30 mouse cellular contexts compared by ENCODE assay signal in the genomic region with DNA sequence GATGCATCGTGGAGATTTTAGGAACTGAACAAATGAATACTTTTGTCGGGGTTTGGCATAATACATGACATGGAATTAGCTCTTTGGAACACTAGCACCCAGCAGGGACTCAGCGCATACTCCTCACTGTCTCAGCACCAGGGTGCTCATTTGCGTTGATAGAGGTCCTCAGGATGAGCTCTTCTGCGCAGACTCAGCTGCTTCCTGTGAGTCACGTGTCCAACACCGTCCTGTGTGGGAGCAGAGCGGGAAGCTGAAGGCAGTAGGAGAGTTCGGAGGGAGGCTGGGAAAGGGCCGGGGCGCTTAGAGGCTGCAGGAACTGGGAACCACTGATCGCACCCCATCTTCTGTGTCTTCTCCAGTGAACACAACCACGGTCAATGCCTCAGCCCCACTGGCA. TPM values are rescaled to one million over a fixed set of nuclear protein-coding genes. Genes with fewer than 3 reads are reported as not detected.
DNase-seq lines count a peak whose midpoint lies in the region; ATAC-seq and TF ChIP-seq lines count a peak whose summit lies in the region.
"Had no signal": no experiment of that assay in that cellular context is flagged by ENCODE, and none has a peak within 500 bp of the region (broad histone marks: within the 10 kb centered on the region; RNA-seq: fewer than 3 reads in every experiment).

No protein-coding gene starts in this region.

- H3K9me3 ChIP-seq in E14TG2a.4 (ENCODE audit: low read length) (peaks cover 5% of the 10 kb centered on the region), ES-E14 (ENCODE audit: control insufficient read depth, insufficient read depth, low read depth, low read length) (no peaks in the 10 kb centered on the region)
- no peaks in the 10 kb centered on the region; the same call in 1 of the 2 replicates for H3K9me3 ChIP-seq in liver, embryonic 12.5 days (replicated peaks)
- no peaks in the 10 kb centered on the region for H3K9me3 ChIP-seq in forebrain, embryonic 10.5 days
- H3K9me3 ChIP-seq: heart, embryonic 15.5 days; hindbrain, embryonic 10.5 days; hindbrain, embryonic 13.5 days; intestine, embryonic 15.5 days had no signal

- H3K4me3 ChIP-seq in C2C12 (ENCODE audit: insufficient read depth, poor library complexity, severe bottlenecking) (no peak overlapping the region), E14TG2a.4 (replicated peaks; ENCODE audit: low read length) (peak overlapping the region; percentile 53), ES-E14 (ENCODE audit: insufficient read depth in 1 of 2, low read depth in 1 of 2, low read length in 2 of 2, poor library complexity in 1 of 2, severe bottlenecking in 1 of 2) (peak overlapping the region in 1 of 2 experiments; percentile 34; a peak in 1 of 4 replicates), myocyte (no peak overlapping the region)
- H3K4me3 ChIP-seq in liver, embryonic 12.5 days: no peak overlapping the region
- no peak overlapping the region for H3K4me3 ChIP-seq in forebrain, embryonic 10.5 days
- H3K4me3 ChIP-seq: gastrocnemius, adult 2 months; heart, embryonic 12.5 days; heart, embryonic 15.5 days; hindbrain, embryonic 10.5 days; hindbrain, embryonic 13.5 days; intestine, embryonic 15.5 days had no signal

- peak; percentile 34 for DNase-seq in ES-E14 (ENCODE audit: low read depth, low spot score)
- DNase-seq in forebrain, embryonic 10.5 days (ENCODE audit: extremely low spot score, low spot score): no peak
- no peak for DNase-seq in heart, adult 11 months
- DNase-seq: adrenal gland, adult 8-10 months; adrenal gland, postnatal 25 days; B cell, adult 2 months; cerebellum, adult 11-12 months; cerebellum, adult 8-10 months; cerebellum, postnatal 14 days; forebrain, postnatal 0 days; gastrocnemius, adult 2 months; gastrocnemius, postnatal 14 days; heart, adult 18-20 months; heart, postnatal 10 days; heart, postnatal 36 days had no signal

- H3K4me2 ChIP-seq in myocyte (ENCODE audit: low read depth): no peak overlapping the region
- H3K4me2 ChIP-seq in liver, embryonic 12.5 days: no peak overlapping the region
- H3K4me2 ChIP-seq: heart, embryonic 12.5 days; heart, embryonic 15.5 days; hindbrain, embryonic 13.5 days; intestine, embryonic 15.5 days had no signal

- H3K27ac ChIP-seq in ES-E14 (ENCODE audit: insufficient read depth, low read depth, low read length, poor library complexity, severe bottlenecking): no peak overlapping the region
- no peak overlapping the region for H3K27ac ChIP-seq in liver, embryonic 12.5 days
- H3K27ac ChIP-seq in forebrain, embryonic 10.5 days: no peak overlapping the region
- H3K27ac ChIP-seq: gastrocnemius, adult 2 months; heart, embryonic 15.5 days; hindbrain, embryonic 10.5 days; hindbrain, embryonic 13.5 days; intestine, embryonic 15.5 days had no signal

- H3K36me3 ChIP-seq in C2C12 (ENCODE audit: control insufficient read depth, insufficient read depth): no peaks in the 10 kb centered on the region
- H3K36me3 ChIP-seq in E14TG2a.4 (ENCODE audit: insufficient read depth, low read length): 0 out of 2 replicates have a peak, but pooled peaks cover 4% of the 10 kb centered on the region
- no peaks in the 10 kb centered on the region for H3K36me3 ChIP-seq in ES-E14 (ENCODE audit: control insufficient read depth, insufficient read depth, low read length, poor library complexity, severe bottlenecking)
- H3K36me3 ChIP-seq in myocyte (ENCODE audit: control insufficient read depth, insufficient read depth): no peaks in the 10 kb centered on the region
- H3K36me3 ChIP-seq in liver, embryonic 12.5 days: no peaks in the 10 kb centered on the region
- no peaks in the 10 kb centered on the region for H3K36me3 ChIP-seq in forebrain, embryonic 10.5 days (replicated peaks)
- H3K36me3 ChIP-seq: G1E; heart, embryonic 12.5 days; heart, embryonic 15.5 days; hindbrain, embryonic 10.5 days; hindbrain, embryonic 13.5 days; intestine, embryonic 15.5 days had no signal

- no peaks in the 10 kb centered on the region for H3K79me3 ChIP-seq in C2C12 (ENCODE audit: low read depth)

- H3ac ChIP-seq in C2C12 (ENCODE audit: control insufficient read depth, insufficient read length, low read depth) (no peak overlapping the region), myocyte (ENCODE audit: control insufficient read depth, insufficient read length) (no peak overlapping the region)

- no peaks in the 10 kb centered on the region for H3K79me2 ChIP-seq in C2C12 (ENCODE audit: control insufficient read depth, insufficient read depth)
- no peaks in the 10 kb centered on the region for H3K79me2 ChIP-seq in myocyte (ENCODE audit: control insufficient read depth, insufficient read depth)

- H3K4me1 ChIP-seq in E14TG2a.4 (replicated peaks; ENCODE audit: low read depth, low read length) (peaks cover 28% of the 10 kb centered on the region), ES-E14 (ENCODE audit: control insufficient read depth in 2 of 2, insufficient read depth in 2 of 2, low read length in 2 of 2, poor library complexity in 1 of 2) (no peaks in the 10 kb centered on the region)
- H3K4me1 ChIP-seq in liver, embryonic 12.5 days: no peaks in the 10 kb centered on the region
- H3K4me1 ChIP-seq in forebrain, embryonic 10.5 days: no peaks in the 10 kb centered on the region
- H3K4me1 ChIP-seq: heart, embryonic 12.5 days; heart, embryonic 15.5 days; hindbrain, embryonic 10.5 days; hindbrain, embryonic 13.5 days; intestine, embryonic 15.5 days had no signal

- in situ Hi-C loops in ES-E14 (cut with MboI; ENCODE audit: low sequenced_read_pairs in 2 of 2, unreplicated experiment in 2 of 2): loop anchor here in 1 of 2 experiments (5.0 to 10.0 kb wide), 3 partner anchors 62 to 272 kb away; partner anchors contain the start of gene Slc4a5

- ATAC-seq in liver, embryonic 12.5 days: no peak
- ATAC-seq: activated CD4-positive, CD25-positive, alpha-beta regulatory T cell, adult 4 months; CD4-positive, CD25-positive, alpha-beta regulatory T cell, adult 4 months; forebrain, embryonic 14.5 days; forebrain, postnatal 0 days; hindbrain, embryonic 16.5 days; intestine, embryonic 15.5 days; Patski had no signal

- H3K27me3 ChIP-seq in C2C12 (ENCODE audit: control insufficient read depth, insufficient read depth, insufficient read length): peaks cover 18% of the 10 kb centered on the region
- H3K27me3 ChIP-seq in E14TG2a.4 (ENCODE audit: insufficient read depth, low read length): peaks cover 45% of the 10 kb centered on the region
- peaks cover 10% of the 10 kb centered on the region for H3K27me3 ChIP-seq in myocyte (ENCODE audit: control insufficient read depth, insufficient read depth, insufficient read length)
- peaks cover 49% of the 10 kb centered on the region for H3K27me3 ChIP-seq in liver, embryonic 12.5 days (replicated peaks)
- H3K27me3 ChIP-seq in forebrain, embryonic 10.5 days (ENCODE audit: poor library complexity, severe bottlenecking): 0 out of 2 replicates have a peak, but pooled peaks cover 4% of the 10 kb centered on the region
- H3K27me3 ChIP-seq: intestine, embryonic 15.5 days had no signal

- no peak for TF ChIP-seq POLR2A in myocyte (IDR thresholded peaks at IDR 0.05; ENCODE audit: insufficient read length, low read depth)

- TF ChIP-seq CTCF in C2C12 (IDR thresholded peaks at IDR 0.05; ENCODE audit: control insufficient read depth, insufficient read depth, insufficient read length) (no peak), E14TG2a.4 (conservative IDR thresholded peaks at IDR 0.05; ENCODE audit: low read length) (no peak)

- WGBS in liver, embryonic 12.5 days (ENCODE audit: insufficient replicate concordance): 52% methylated on average over 13 of the region's 13 CpGs
- WGBS in forebrain, embryonic 10.5 days: 72% methylated on average over 13 of the region's 13 CpGs

- H3K9ac ChIP-seq in ES-E14 (ENCODE audit: insufficient read depth, low read depth, low read length, poor library complexity, severe bottlenecking): peak overlapping the region; percentile 43; the same call in 1 of the 2 replicates
- H3K9ac ChIP-seq in liver, embryonic 12.5 days: no peak overlapping the region
- H3K9ac ChIP-seq: forebrain, postnatal 0 days; heart, embryonic 12.5 days; heart, embryonic 15.5 days; hindbrain, embryonic 13.5 days; intestine, embryonic 15.5 days had no signal

TF ChIP-seq in C2C12, 6 proteins besides CTCF, POLR2A, EP300 and RAD21 (continues in another document):
- no peak for TF ChIP-seq MYOG (IDR thresholded peaks at IDR 0.05; ENCODE audit: control insufficient read depth, extremely low read depth, insufficient read length)
- TF ChIP-seq MYOD1 (IDR thresholded peaks at IDR 0.05; ENCODE audit: control insufficient read depth, insufficient read length, low read depth): no peak
- TF ChIP-seq MAX (IDR thresholded peaks at IDR 0.05): no peak
- TF ChIP-seq CEBPB (IDR thresholded peaks at IDR 0.05; ENCODE audit: low read depth): no peak

TF ChIP-seq in ES-E14, 5 proteins besides CTCF, POLR2A, EP300 and RAD21:
- no peak for TF ChIP-seq CHD2 (IDR thresholded peaks at IDR 0.05; ENCODE audit: low read depth, low read length)
- no peak for TF ChIP-seq HCFC1 (IDR thresholded peaks at IDR 0.05; ENCODE audit: borderline replicate concordance, insufficient read depth, low read length)
- no peak for TF ChIP-seq ZC3H11A (IDR thresholded peaks at IDR 0.05; ENCODE audit: borderline replicate concordance, low read depth, low read length)

TF ChIP-seq in myocyte, 11 proteins besides CTCF, POLR2A, EP300 and RAD21:
- no peak for TF ChIP-seq REST (IDR thresholded peaks at IDR 0.05; ENCODE audit: insufficient read depth, insufficient read length)
- peak; percentile 24 for TF ChIP-seq USF1 (IDR thresholded peaks at IDR 0.05; ENCODE audit: low read depth)
- no peak for TF ChIP-seq E2F4 (IDR thresholded peaks at IDR 0.05; ENCODE audit: insufficient read depth)
- no peak for TF ChIP-seq TCF12 (IDR thresholded peaks at IDR 0.05; ENCODE audit: insufficient read depth, poor library complexity, severe bottlenecking)
- no peak for TF ChIP-seq TCF3 (IDR thresholded peaks at IDR 0.05; ENCODE audit: insufficient read length, low read depth)
TF ChIP-seq in myocyte: peak in this region for 1.

RNA-seq across cellular contexts. Expression of gene Mthfd2, which starts 48.6 kb away (rescaled TPM):
- polyA plus RNA-seq in C2C12 (2012; fragmentation: generic; extraction: Trizol): 120 TPM
- 73.0 and 80.4 TPM in 2 replicates for total RNA-seq in ES-E14 (2012; rRNA removed)
- polyA plus RNA-seq in myocyte (2012; fragmentation: generic; extraction: Trizol): 260 TPM
- 112 and 114 TPM in 2 replicates for polyA plus RNA-seq in liver, embryonic 12.5 days (2016; fragmentation: Nextera tagmentation; extraction: Ambion mirVana)
- 64.5 and 65.7 TPM in 2 replicates for polyA plus RNA-seq in forebrain, embryonic 10.5 days (2016; fragmentation: Nextera tagmentation; extraction: Ambion mirVana)

RNA-seq across cellular contexts. Expression of gene Mob1a, which starts 48.7 kb away (rescaled TPM):
- 30.8 TPM for polyA plus RNA-seq in C2C12 (2012; fragmentation: generic; extraction: Trizol)
- 32.9 and 53.4 TPM in 2 replicates for total RNA-seq in ES-E14 (2012; rRNA removed)
- 22.8 TPM for polyA plus RNA-seq in myocyte (2012; fragmentation: generic; extraction: Trizol)
- 58.6 and 59.9 TPM in 2 replicates for polyA plus RNA-seq in liver, embryonic 12.5 days (2016; fragmentation: Nextera tagmentation; extraction: Ambion mirVana)
- 55.2 and 59.3 TPM in 2 replicates for polyA plus RNA-seq in forebrain, embryonic 10.5 days (2016; fragmentation: Nextera tagmentation; extraction: Ambion mirVana)

RNA-seq across cellular contexts. Expression of gene Slc4a5, which starts 57.5 kb away (rescaled TPM):
- polyA plus RNA-seq in C2C12 (2012; fragmentation: generic; extraction: Trizol) (0.04 TPM), myocyte (2012; fragmentation: generic; extraction: Trizol) (0.02 TPM)
- total RNA-seq in ES-E14 (2012; rRNA removed): 100 and 104 TPM in 2 replicates
- polyA plus RNA-seq in liver, embryonic 12.5 days (2016; fragmentation: Nextera tagmentation; extraction: Ambion mirVana): 1.2 and 1.3 TPM in 2 replicates
- 0.30 and 1.1 TPM in 2 replicates for polyA plus RNA-seq in forebrain, embryonic 10.5 days (2016; fragmentation: Nextera tagmentation; extraction: Ambion mirVana)
- total RNA-seq: gastrocnemius, adult 2 months; gastrocnemius, postnatal 14 days; heart, postnatal 10 days; heart, postnatal 36 days had no signal
- polyA plus RNA-seq: G1E had no signal
